Mouse (Mus musculus) olfactory bulb, adult 2 months (tissue): ENCODE measurements around the gene Crip2. TPM values are rescaled to one million over a fixed set of nuclear protein-coding genes. Genes with fewer than 3 reads are reported as not detected.

Source experiments
- H3K27ac ChIP-seq: fragments of 200-500 bp; 2 replicates; pipeline ENCODE4 v1.5.1; 2012; ENCODE audit warnings: low read depth, low read length; ENCODE audit not compliant: insufficient read depth
- H3K4me1 ChIP-seq: fragments of 200-500 bp; 2 replicates; pipeline ENCODE4 v1.6.1; 2012; ENCODE audit warnings: low read length; ENCODE audit not compliant: control insufficient read depth, insufficient read depth
- H3K4me3 ChIP-seq: fragments of 200-500 bp; 2 replicates; pipeline ENCODE4 v1.5.1; 2012; ENCODE audit warnings: mild to moderate bottlenecking, low read depth, low read length, moderate library complexity; ENCODE audit not compliant: insufficient read depth
- CTCF ChIP-seq: fragments of 200-500 bp; IDR thresholded peaks from 2 replicates; pipeline ENCODE4 v1.5.1; 2012; ENCODE audit warnings: low read depth, mild to moderate bottlenecking, low read length, moderate library complexity; ENCODE audit not compliant: insufficient read depth
- POLR2A ChIP-seq: fragments of 200-500 bp; IDR thresholded peaks from 2 replicates; pipeline ENCODE4 v1.6.1; 2012; ENCODE audit warnings: mild to moderate bottlenecking, low read depth, low read length, moderate library complexity; ENCODE audit not compliant: insufficient read depth
- WGBS: fragments of 180-500 bp; shearing (Covaris S2); methylation state at CpG from one replicate; pipeline ENCODE4 v1.1.7; 2018; 5-methylcytosine and 5-hydroxymethylcytosine counted together
- polyA plus RNA-seq: library from polyadenylated mRNA; stranded (reverse); fragments of >200 nt; gene quantifications from 2 replicates; pipeline ENCODE4 v1.2.4, GENCODE M21; 2012; ENCODE audit warnings: low replicate concordance; ENCODE audit not compliant: missing spikeins, insufficient read depth, insufficient read length

The Crip2 gene
- polyA plus RNA-seq, 1 experiment = not detected

GRCm38 (mm10) chr12:113144001-113144756 lies 4.1 kb downstream of the Crip2 start:
- WGBS = 85% methylated on average over 20 of the region's 20 CpGs
- Histone ChIP-seq H3K4me3 (no peak overlapping the region), H3K27ac (no peak overlapping the region), H3K4me1 (peaks cover 61% of the 10 kb centered on the region)
- no peak for TF ChIP-seq POLR2A
- TF ChIP-seq CTCF = 0 out of 2 replicates have a peak, but pooled peaks have one; percentile 47

GRCm38 (mm10) chr12:113144886-113145285 lies 4.8 kb downstream of the Crip2 start:
- Histone ChIP-seq H3K4me1 (peaks cover 54% of the 10 kb centered on the region), H3K27ac (no peak overlapping the region), H3K4me3 (no peak overlapping the region)
- WGBS = 91% methylated on average over 16 of the region's 16 CpGs
- TF ChIP-seq POLR2A (no peak), CTCF (no peak)

GRCm38 (mm10) chr12:113145591-113145990 lies 5.6 kb downstream of the Crip2 start:
- no peak overlapping the region for H3K27ac ChIP-seq
- no peak overlapping the region for H3K4me3 ChIP-seq
- peaks cover 52% of the 10 kb centered on the region for H3K4me1 ChIP-seq
- TF ChIP-seq POLR2A = no peak
- no peak for TF ChIP-seq CTCF
- WGBS = 84% methylated on average over 5 of the region's 5 CpGs

- Histone ChIP-seq H3K27ac (no peak within 1 kb of the TSS), H3K4me3 (peak within 1 kb of the TSS; percentile 5; the same call in 1 of the 2 replicates), H3K4me1 (peaks cover 46% of the 10 kb centered on the region)
- WGBS = 18% methylated on average over 45 of the region's 45 CpGs
- peak; percentile 55; the same call in 1 of the 2 replicates for TF ChIP-seq CTCF
- no peak for TF ChIP-seq POLR2A
These were observed 6.3 kb downstream of the Crip2 start, which contains the start of gene Crip1 for GRCm38 (mm10) chr12:113146112-113147057. Gene Crip1, plus strand, starts transcription at chr12:113146316.

GRCm38 (mm10) chr12:113147481-113147880 lies 7.4 kb downstream of the Crip2 start:
- Histone ChIP-seq H3K4me1 (peaks cover 42% of the 10 kb centered on the region), H3K4me3 (no peak overlapping the region), H3K27ac (no peak overlapping the region)
- TF ChIP-seq CTCF (no peak), POLR2A (no peak)
- 64% methylated on average over 8 of the region's 8 CpGs for WGBS

GRCm38 (mm10) chr12:113148381-113149035 lies 8.5 kb downstream of the Crip2 start:
- no peak for TF ChIP-seq CTCF
- no peak for TF ChIP-seq POLR2A
- WGBS = 69% methylated on average over 16 of the region's 16 CpGs
- no peak overlapping the region for H3K27ac ChIP-seq

GRCm38 (mm10) chr12:113149341-113149740 lies 9.3 kb downstream of the Crip2 start:
- WGBS = 68% methylated on average over 4 of the region's 4 CpGs
- Histone ChIP-seq H3K27ac (no peak overlapping the region), H3K4me3 (no peak overlapping the region), H3K4me1 (peaks cover 25% of the 10 kb centered on the region)
- TF ChIP-seq POLR2A (no peak), CTCF (no peak)

More at GRCm38 (mm10) chr12:113148381-113149035, 8.5 kb downstream of the Crip2 start:
- Histone ChIP-seq H3K4me3 (no peak overlapping the region), H3K4me1 (peaks cover 32% of the 10 kb centered on the region)

- Histone ChIP-seq H3K4me1 (peaks cover 20% of the 10 kb centered on the region), H3K4me3 (no peak overlapping the region), H3K27ac (no peak overlapping the region)
- TF ChIP-seq POLR2A (no peak), CTCF (no peak)
- 89% methylated on average over 3 of the region's 3 CpGs for WGBS
These were observed 9.9 kb downstream of the Crip2 start for GRCm38 (mm10) chr12:113149896-113150295.
